ENCODE assay signal across 15 mouse cellular contexts in genomic region chr13:58924486-58924885, GRCm38 (mm10).
"Had no signal": no experiment of that assay in that cellular context is flagged by ENCODE, and none has a peak within 500 bp of the region (broad histone marks: within the 10 kb centered on the region; RNA-seq: fewer than 3 reads in every experiment).

No protein-coding gene starts in this region.

- DNase-seq: kidney, adult 18-20 months; kidney, postnatal 10 days; kidney, postnatal 4 days; liver; liver, embryonic 13.5 days; liver, postnatal 0 days; midbrain, embryonic 14.5 days; spleen, adult 18-20 months; thymus, postnatal 36 days had no signal

- H3K9me3 ChIP-seq: intestine, embryonic 15.5 days; limb, embryonic 12.5 days; liver, embryonic 13.5 days; neural tube, embryonic 15.5 days had no signal

- H3K36me3 ChIP-seq: intestine, embryonic 15.5 days; limb, embryonic 12.5 days; liver, embryonic 13.5 days; neural tube, embryonic 15.5 days had no signal

- H3K4me3 ChIP-seq: intestine, embryonic 15.5 days; limb, embryonic 12.5 days; liver, embryonic 13.5 days; megakaryocyte, embryonic 14.5 days; myocyte; neural tube, embryonic 15.5 days had no signal

- H3K27me3 ChIP-seq: intestine, embryonic 15.5 days; limb, embryonic 12.5 days; liver, embryonic 13.5 days; megakaryocyte, embryonic 14.5 days; neural tube, embryonic 15.5 days had no signal

- H3K27ac ChIP-seq: intestine, embryonic 15.5 days; limb, embryonic 12.5 days; liver, embryonic 13.5 days; macrophage had no signal

- H3K9ac ChIP-seq: intestine, embryonic 15.5 days; limb, embryonic 12.5 days; liver, embryonic 13.5 days; liver, postnatal 0 days; neural tube, embryonic 15.5 days had no signal

- H3K4me2 ChIP-seq: intestine, embryonic 15.5 days; limb, embryonic 12.5 days; liver, embryonic 13.5 days; neural tube, embryonic 15.5 days had no signal

- ATAC-seq: intestine, embryonic 15.5 days; liver, postnatal 0 days had no signal

- H3K4me1 ChIP-seq: intestine, embryonic 15.5 days; liver, embryonic 13.5 days; megakaryocyte, embryonic 14.5 days had no signal
